Mouse (Mus musculus): ENCODE results near the gene Try5.
"Not testable (repeated sequence)": the region's sequence is repeated elsewhere in the genome, so short reads cannot be mapped to it uniquely, and the experiment has no call there.

Gene Try5

DNA sequence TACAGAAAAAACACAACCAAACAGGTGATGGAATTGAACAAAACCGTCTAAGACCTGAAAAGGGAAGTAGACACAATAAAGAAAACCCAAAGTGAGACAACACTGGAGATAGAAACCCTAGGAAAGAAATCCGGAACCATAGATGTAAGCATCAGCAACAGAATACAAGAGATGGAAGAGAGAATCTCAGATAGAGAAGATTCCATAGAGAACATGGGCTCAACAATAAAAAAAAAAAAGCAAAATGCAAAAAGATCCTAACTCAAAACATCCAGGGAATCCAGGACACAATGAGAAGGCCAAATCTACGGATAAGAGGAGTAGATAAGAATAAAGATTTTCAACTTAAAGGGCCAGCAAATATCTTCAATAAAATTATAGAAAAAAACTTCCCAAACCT is at the start of gene Try5:
Gene Try5, minus strand, starts transcription at position 101 of the 400 bp plus-strand sequence.
- not testable (repeated sequence) for DNase-seq (ENCODE audit: low read depth, low spot score)

- DNase-seq (ENCODE audit: low read depth, low spot score), result no peak
Measured at GRCm38 (mm10) chr6:41353932-41354331, 37.3 kb upstream of the Try5 start, which contains the start of gene Try10. Gene Try10 (plus strand): TSS chr6:41354105.

DNA sequence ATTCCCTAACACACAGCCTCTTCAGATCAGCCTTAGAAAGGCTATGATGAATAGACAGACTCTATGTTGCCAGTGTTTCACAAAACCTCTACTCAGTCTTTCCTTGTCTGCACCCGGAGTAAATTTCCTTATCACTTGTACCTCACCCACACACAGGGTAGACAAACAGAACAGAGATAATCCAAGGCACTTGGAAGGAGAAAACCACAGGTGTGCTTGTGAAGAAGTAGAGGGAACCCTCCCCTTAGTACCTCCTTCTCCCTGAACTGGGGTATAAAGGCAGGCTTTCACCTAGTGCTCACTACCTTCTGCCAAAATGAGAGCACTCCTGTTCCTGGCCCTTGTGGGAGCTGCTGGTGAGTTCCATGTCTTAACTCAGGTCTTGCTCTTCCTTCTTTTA is 14.7 kb downstream of the Try5 start, which contains the start of gene Try4:
Gene Try4, plus strand, starts transcription at position 301 of the 400 bp plus-strand sequence.
- no peak for DNase-seq (ENCODE audit: low read depth, low spot score)

GRCm38 (mm10) chr6:41298255-41298654 is 18.4 kb downstream of the Try5 start:
- DNase-seq (ENCODE audit: low read depth, low spot score), result no peak

DNA sequence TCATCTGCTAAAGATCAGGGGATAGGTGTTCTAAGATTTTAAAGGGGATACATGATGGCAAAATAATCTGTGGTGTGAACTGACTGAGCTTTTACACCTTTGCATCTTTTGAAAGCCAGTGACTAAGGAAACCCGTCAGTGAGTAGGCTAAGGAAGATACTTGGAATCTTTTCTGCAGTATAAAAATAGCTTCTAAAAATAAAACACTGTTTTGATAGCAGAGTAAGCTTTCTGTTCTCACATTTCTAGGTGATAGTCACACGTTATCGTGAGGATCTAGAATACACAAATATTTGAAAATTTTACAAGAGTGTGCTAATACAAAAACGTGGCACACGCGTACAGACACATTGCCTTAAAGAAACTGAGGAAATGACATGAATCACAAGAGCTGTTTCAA is 50.5 kb downstream of the Try5 start:
- no peak for DNase-seq (ENCODE audit: low read depth, low spot score)

DNA sequence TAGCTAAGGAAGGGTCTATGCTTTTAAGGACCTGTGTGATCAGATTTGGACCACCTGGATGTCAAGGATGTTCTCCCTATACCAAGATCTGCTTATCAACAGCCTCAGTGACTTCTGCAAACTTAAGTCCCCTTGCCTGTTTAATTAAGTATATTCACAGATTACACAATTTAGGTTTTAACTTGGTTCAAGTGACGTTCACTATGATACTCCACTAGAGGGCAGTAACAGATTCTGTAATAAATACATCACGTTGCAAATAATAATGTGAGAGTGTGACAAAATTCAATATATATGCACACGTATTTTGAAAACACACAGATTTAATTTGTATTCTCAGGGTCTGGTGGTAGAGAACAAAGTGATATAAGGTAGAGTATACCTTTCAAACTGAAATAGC is 53.8 kb downstream of the Try5 start:
- DNase-seq (ENCODE audit: low read depth, low spot score), result no peak

Measured in c-Kit-negative CD71-positive TER-119-positive erythroid progenitor cells, embryonic 14.5 days (primary cell).